10 mouse cellular contexts compared by ENCODE assay signal in the genomic region with DNA sequence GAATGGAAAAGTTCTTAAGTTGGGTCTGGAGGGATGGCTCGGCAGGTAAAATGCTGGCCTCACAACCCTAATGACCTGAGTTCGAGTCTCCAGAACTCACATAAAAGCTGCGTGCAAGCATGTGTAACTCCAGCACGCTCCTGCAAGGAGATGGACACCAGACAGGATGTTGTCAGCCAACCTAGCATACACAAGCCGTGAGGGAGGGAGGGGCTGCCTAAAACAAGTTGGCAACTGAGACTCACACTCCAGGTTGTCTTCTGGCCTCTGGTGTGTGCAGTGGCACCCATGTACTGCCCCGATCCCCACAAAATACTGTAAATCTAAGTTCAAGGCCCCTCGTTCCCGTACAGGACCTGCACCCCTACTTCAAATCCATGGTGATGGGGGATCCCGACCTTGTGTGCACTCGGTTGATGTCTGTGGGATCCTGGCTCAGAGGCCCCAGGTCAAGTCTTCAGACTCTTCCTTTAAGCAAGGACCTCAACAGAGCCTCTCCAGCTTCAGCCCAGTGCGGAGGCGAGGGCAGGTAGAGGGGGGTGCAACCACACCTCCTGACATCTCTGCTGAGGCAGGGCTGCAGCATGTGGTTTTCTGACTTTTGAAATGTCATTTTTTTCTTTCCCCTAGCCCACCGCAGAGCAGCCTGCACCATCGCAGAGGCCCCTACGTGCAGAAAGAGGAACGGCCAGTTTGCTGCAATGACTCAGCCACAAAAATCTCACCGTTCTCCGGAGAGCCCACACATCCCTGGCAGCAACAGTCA. TPM values are rescaled to one million over a fixed set of nuclear protein-coding genes. Genes with fewer than 3 reads are reported as not detected.
DNase-seq lines count a peak whose midpoint lies in the region; ATAC-seq and TF ChIP-seq lines count a peak whose summit lies in the region.
"Had no signal": no experiment of that assay in that cellular context is flagged by ENCODE, and none has a peak within 500 bp of the region (broad histone marks: within the 10 kb centered on the region; RNA-seq: fewer than 3 reads in every experiment).

No protein-coding gene starts in this region.

- 0 out of 2 replicates have a peak overlapping the region, but pooled peaks have one; percentile 14 for H3K4me2 ChIP-seq in lung, postnatal 0 days (replicated peaks; ENCODE audit: low read depth, low read length)

- no peak for TF ChIP-seq EP300 in lung, postnatal 0 days (IDR thresholded peaks at IDR 0.05)

- H3K9me3 ChIP-seq in lung, postnatal 0 days (ENCODE audit: low read length) = no peaks in the 10 kb centered on the region

- 69% methylated on average over 18 of the region's 18 CpGs for WGBS in lung, postnatal 0 days

- DNase-seq in lung, postnatal 0 days (ENCODE audit: low spot score) = no peak
- DNase-seq in lung, postnatal 10 days = no peak
- peak; percentile 58 for DNase-seq in c-Kit-positive CD71-negative TER-119-negative erythroid progenitor cells, embryonic 14.5 days (ENCODE audit: low read depth)
- peak; percentile 53 for DNase-seq in lung, postnatal 36 days
- DNase-seq in thymus, postnatal 14 days = peak; percentile 71
- no peak for DNase-seq in kidney, postnatal 36 days
- DNase-seq in yolk sac, embryonic 10.5 days (ENCODE audit: low spot score) = no peak
- DNase-seq: cerebellum, adult 11-12 months had no signal

- peak overlapping the region; percentile 84; the same call in 1 of the 2 replicates for H3K27ac ChIP-seq in lung, postnatal 0 days (ENCODE audit: low read length)

- no peaks in the 10 kb centered on the region; the same call in 1 of the 2 replicates for H3K36me3 ChIP-seq in lung, postnatal 0 days (ENCODE audit: insufficient read depth, low read length)

- peaks cover 19% of the 10 kb centered on the region for H3K4me1 ChIP-seq in lung, postnatal 0 days (ENCODE audit: insufficient read depth, low read depth, low read length)

- ATAC-seq in lung, postnatal 0 days = no peak
- no peak for ATAC-seq in frontal cortex, adult (ENCODE audit: low TSS enrichment)

- H3K9ac ChIP-seq in lung, postnatal 0 days (replicated peaks; ENCODE audit: low read depth) = no peak overlapping the region

- no peak overlapping the region for H3K4me3 ChIP-seq in lung, postnatal 0 days (ENCODE audit: low read depth, low read length)

- no peaks in the 10 kb centered on the region for H3K27me3 ChIP-seq in lung, postnatal 0 days (replicated peaks; ENCODE audit: insufficient read depth, low read length)

- TF ChIP-seq CTCF in lung, postnatal 0 days (IDR thresholded peaks at IDR 0.05) = no peak

RNA-seq across cellular contexts. Expression of a gene that starts 2.4 kb away (rescaled TPM):
- 5.7 and 6.4 TPM in 2 replicates for polyA plus RNA-seq in lung, postnatal 0 days (2015; fragmentation: Nextera tagmentation; extraction: Ambion mirVana)

RNA-seq across cellular contexts. Expression of a gene that starts 38.5 kb away (rescaled TPM):
- 0.21 and 0.46 TPM in 2 replicates for polyA plus RNA-seq in lung, postnatal 0 days (2015; fragmentation: Nextera tagmentation; extraction: Ambion mirVana)
- polyA plus RNA-seq: hindbrain, embryonic 11.5 days had no signal

RNA-seq across cellular contexts. Expression of a gene that starts 44.8 kb away (rescaled TPM):
- 0.21 TPM in 1 of 2 replicates, not detected in the other for polyA plus RNA-seq in lung, postnatal 0 days (2015; fragmentation: Nextera tagmentation; extraction: Ambion mirVana)
- polyA plus RNA-seq: hindbrain, embryonic 11.5 days had no signal

RNA-seq across cellular contexts. Expression of a gene that starts 56.4 kb away (rescaled TPM):
- 4.0 and 5.7 TPM in 2 replicates for polyA plus RNA-seq in lung, postnatal 0 days (2015; fragmentation: Nextera tagmentation; extraction: Ambion mirVana)
- polyA plus RNA-seq: hindbrain, embryonic 11.5 days had no signal

Comparison
In these comparisons a context has a peak if more than half of its experiments do, and no peak if none do; other contexts are left out.
1. DNase-seq: peak in c-Kit-positive CD71-negative TER-119-negative erythroid progenitor cells, embryonic 14.5 days (single experiment), lung, postnatal 36 days (single experiment) and thymus, postnatal 14 days (single experiment); none in lung, postnatal 0 days (single experiment), lung, postnatal 10 days (single experiment), kidney, postnatal 36 days (0 of 2) and yolk sac, embryonic 10.5 days (single experiment).